Mouse (Mus musculus) thymus, postnatal 36 days (tissue): Measurements from ENCODE around the gene Nf2.

Experiments used
- DNase-seq, 2 experiments: peaks; one replicate each; pipeline ENCODE4 v3.0.0; 2022; ENCODE audit warnings: mixed read lengths in 2 of 2

Gene Nf2

GRCm38 (mm10) chr11:4849258-4849943 lies at the start of gene Nf2:
Gene Nf2, minus strand, starts transcription at chr11:4849536.
- peak; percentile 91 to 97 for DNase-seq

- DNase-seq: peak; percentile 73 to 79
Observed at GRCm38 (mm10) chr11:4894848-4895816, 45.8 kb upstream of the Nf2 start, which contains the start of gene Thoc5. Gene Thoc5, plus strand, starts transcription at chr11:4895320.

- no peak for DNase-seq
Observed at GRCm38 (mm10) chr11:4886987-4887386, 37.7 kb upstream of the Nf2 start.

DNA sequence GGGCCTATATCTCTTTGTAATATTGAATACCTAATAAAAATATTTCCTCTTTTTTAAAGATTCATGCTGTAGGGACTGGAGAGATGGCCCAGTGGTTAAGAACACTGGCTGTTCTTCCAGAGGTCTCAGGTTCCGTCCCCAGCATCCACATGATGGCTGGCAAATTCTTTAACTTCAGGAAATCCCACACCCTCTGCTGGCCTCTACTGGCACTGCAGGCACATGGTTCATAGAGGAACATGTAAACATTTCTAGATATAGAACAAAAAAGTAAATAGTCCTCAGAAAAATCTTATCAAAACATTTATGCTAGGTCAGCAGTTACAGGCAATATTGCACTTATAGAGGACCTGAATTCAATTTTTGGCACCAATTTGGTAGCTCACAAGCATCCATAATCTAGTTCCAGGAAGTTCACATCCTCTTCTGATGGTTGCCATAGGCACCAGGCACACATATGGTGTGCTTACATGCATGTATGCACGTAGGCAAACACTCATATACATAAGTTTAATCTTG lies 36.1 kb upstream of the Nf2 start:
- peak; percentile 54 to 69 for DNase-seq

DNA sequence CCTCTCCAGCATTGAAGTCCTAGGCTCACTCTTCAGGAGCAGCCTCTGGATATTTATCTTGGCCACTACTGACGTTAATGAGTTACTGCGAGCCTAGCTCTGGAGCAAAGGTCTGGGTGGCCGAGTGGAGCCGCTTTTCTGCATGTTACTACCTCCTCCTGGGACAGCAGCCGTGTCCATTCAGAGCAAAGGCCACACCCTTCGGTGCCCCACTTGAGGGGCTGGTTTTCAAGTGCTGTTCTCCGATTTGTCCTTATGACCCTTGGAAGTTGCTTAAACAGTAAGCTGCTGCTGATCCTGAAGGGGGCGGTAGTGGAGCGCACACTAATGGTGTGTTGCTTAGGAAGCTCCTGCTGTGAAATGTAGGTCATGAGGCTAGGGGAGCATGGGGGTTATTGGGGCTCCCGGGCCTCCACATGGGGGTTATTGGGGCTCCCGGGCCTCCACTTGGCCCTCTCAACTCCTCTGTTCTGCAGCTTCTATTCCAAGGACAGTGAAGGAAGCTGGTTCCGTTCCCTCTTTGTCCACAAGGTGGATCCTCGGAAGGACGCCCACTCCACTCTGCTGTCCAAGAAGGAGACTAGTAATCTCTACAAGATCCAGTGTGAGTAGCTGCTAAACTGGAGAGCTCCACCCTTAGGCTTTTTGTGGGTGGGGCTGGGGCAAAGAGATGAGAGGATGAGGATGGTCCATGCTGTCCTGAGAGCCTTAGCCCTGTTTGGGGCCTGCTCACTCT lies 33.7 kb upstream of the Nf2 start:
- DNase-seq: no peak

GRCm38 (mm10) chr11:4881087-4881486 lies 31.8 kb upstream of the Nf2 start:
- no peak for DNase-seq

GRCm38 (mm10) chr11:4874551-4874950 lies 25.2 kb upstream of the Nf2 start:
- peak in 1 of 2 experiments; percentile 30 for DNase-seq

DNA sequence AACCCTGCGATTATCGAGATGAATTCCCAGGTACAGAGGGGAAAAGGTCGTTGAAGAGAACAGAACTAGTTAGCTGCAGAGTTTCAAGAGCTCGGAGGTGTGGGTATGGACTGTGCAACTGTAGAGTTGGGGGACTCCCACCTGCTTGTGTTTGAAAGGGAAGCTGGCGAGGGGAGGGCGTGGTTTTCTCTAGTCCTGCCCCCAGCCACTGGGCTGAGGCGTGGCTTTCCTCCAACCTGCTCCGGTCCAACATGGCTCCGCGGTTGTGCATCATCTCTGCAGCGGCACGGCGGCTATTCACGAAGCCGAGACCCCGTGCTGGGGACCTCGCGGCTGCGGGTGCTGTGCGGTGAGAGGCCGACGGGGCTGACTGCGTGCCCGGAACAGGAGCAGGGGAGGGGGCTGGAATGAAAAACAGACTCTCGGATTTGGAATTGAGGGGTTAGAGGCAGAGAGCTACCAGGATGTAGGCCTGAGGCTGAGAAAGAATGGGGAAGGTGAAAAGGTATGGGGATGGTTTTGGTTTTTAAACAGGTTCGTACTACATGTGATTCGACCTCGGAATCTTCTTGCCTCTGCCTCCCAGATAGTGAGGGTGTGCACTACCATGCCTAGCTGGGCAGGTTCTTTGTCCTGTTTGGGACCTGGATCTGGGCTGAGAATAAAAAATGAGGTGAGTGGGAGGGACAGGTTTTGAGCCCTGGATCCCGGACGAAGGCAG lies 24.6 kb upstream of the Nf2 start, which contains the start of gene Nipsnap1:
Gene Nipsnap1, plus strand, starts transcription at position 197 of the 721 bp plus-strand sequence.
- peak; percentile 89 to 91 for DNase-seq

DNA sequence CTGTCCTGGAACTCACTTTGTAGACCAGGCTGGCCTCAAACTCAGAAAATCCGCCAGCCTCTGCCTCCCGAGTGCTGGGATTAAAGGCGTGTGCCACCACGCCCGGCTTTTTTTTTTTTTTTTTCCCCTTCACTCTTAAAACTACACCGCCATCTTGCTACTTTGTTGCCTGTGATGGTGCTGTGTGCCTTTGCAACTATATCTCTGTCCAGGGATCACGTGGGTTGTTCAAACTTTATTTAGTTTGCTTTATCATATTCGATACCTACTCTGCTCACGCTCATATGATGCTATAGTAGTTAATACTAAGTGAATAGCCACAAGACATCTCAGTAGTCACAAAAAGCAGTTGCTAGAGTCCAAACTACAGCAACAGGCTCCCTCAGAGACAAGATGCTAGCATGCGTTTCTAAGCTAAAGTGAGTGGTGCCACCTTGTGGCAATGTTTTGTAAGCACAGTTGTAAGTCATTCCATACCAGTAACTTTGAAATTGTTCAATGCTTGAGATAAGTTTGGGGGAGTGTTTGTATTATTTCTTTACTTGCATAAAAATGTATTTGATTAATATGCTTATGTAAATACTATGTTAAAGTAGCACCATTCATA lies 16.4 kb upstream of the Nf2 start:
- peak; percentile 48 to 57 for DNase-seq

DNA sequence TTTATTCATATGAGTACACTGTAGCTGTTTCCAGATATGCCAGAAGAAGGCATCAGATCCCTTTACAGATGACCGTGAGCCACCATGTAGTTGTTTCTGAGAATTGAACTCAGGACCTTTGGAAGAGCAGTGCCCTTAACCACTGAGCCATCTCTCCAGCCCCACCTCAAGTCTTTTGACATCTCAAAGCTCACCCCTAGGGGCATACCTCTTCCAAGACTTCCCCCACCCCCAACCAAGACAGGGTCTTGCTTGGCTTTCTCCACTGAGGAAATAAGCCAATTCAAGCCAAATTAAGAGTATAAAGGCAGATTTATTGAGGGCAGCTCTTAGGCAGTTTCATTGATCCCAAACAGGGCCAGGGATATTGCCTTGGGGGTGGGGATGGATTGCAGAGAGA lies 13.4 kb upstream of the Nf2 start:
- DNase-seq: no peak

DNA sequence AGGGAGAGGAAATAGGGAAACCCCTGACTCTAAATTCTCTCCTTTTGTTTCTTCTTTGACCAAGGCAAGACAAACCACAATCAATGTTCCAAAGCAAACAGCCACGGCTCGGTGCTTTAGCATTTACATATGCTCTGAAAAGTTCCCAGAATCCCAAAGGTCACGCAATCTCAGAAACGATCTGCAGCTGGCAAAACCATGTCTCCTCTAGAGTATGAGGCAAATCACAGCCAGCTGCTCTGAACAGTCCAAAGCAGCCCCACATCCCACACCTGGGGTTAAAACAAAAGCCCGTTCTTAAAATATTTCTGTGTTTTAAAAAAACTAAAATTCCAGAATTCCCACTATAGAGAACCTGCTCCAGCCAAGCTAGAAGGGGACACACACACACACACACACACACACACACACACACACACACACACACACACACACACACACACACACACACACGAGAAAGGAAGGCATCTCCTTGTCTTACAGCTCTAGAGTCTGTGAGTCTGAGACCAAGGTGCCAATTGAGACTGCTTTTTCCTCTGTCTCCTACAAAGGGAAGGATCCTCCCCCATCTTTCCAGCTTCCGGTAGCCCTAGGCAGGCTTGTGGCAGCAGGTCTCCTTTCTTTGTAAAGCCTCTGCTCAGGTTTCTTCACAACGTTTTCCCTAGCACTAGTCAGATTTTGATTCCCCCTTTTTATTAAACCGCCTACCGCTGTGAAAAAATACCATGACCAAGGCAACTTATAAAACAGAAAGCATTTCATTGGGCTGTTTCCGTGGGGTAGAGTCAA lies 12.7 kb upstream of the Nf2 start:
- no peak for DNase-seq

GRCm38 (mm10) chr11:4860986-4861385 lies 11.7 kb upstream of the Nf2 start:
- DNase-seq: no peak

GRCm38 (mm10) chr11:4858416-4858815 lies 9.1 kb upstream of the Nf2 start:
- DNase-seq: no peak

GRCm38 (mm10) chr11:4854181-4854580 lies 4.8 kb upstream of the Nf2 start:
- DNase-seq: no peak

DNA sequence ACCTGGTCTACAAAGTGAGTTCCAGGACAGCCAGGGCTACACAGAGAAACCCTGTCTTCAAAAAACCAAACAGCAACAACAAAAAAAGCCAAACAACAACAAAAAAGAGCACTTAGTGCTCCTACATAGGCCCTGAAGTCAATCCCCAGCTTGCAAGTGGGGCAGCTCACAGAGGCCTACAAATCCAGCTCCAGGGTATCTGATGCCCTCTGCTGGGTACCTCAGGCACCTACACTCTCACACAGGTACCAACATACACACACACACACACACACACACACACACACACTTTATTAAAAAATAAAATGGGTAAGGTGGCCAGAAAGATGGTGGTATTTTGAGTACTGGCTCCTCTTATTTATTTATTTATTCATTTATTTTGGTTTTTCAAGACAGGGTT lies 3.7 kb upstream of the Nf2 start:
- DNase-seq: no peak

DNA sequence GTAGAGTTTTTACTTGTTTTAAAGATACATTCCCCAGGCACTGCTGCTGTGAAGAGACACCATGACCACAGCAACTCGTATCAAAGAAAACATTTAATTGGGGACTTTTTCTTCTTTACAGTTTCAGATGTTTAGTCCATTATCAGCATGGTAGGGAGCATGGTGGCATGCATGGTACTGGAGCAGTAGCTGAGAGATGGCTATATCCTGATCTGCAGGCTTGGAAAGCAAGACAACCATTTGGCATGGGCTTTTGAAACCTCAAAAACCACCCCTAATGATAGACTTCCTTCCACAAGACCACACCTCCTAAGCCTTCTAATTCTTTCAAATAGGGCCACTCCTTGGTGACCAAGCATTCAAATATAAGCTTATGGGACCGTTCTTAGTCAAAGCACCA lies 1.1 kb upstream of the Nf2 start:
- DNase-seq: no peak

GRCm38 (mm10) chr11:4848483-4849248 lies 670 bp downstream of the Nf2 start:
- DNase-seq: peak; percentile 58 to 62

DNA sequence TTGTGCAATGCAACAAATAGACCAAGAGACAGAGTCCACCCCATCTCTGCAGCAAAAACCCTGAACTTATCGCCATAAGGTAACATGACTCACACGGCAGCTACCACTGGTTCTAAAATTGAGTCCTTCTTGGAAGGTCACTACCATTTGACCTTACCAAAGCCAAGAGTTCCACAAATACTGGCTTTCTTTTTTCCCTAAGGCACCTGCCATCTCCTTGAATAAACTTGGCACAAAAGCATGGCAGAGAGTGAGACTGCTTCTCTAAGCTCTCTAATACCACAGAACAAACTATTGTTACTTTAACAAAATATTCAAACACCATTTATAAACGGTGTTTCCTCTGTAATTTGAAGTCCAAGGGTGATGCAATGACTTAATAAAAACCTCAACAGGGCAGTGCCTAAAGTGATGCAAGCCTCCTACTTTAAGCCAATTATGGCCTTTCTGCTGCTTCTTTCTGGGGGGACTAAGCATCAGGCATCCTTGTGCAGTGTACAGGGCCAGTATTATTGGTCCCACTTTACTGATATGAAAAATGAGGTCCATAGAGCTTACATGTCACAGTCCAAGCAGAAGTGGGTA lies 8.3 kb downstream of the Nf2 start:
- no peak for DNase-seq

DNA sequence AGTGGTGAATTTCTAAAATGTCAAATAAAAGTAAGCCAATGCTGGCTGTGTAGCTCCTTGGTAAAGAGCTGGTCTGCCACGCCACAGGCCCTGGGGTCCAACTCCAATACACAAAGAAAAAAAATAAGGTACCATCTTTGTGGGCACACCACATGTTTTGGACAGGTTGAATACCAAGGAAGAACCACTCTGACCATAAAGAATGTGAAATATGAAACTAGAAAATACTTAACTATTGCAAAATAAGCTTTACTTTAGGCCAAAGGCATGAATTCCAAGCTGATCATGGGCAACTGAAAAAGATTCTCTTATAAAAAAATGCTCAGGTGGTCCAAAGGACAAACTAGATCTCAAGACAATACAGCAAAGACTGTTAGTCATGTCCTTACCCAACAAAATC lies 11.1 kb downstream of the Nf2 start:
- DNase-seq: no peak

DNA sequence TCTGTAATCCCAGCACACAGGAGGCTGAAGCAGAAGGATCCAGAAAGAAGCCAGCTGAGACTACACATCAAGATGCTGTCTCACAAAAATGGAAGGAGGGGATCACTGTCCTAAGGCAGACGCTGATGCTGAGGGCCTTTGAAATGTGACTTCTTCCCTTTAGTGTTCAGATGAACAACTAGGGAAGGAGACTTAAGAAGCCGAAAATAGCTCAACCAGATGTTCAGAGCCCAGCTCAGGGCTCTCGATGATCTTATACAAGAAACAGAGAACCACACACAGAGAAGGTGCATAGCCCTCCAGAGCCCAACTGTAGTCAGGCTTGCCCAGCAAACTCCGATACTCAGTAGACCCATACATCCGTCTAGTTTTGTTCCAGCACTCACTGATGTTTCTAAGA lies 12.0 kb downstream of the Nf2 start:
- no peak for DNase-seq
